Mouse (Mus musculus) kidney, postnatal 14 days (tissue): ENCODE data around the gene Trim65.

Experiments used
- DNase-seq: peaks from one replicate; pipeline ENCODE4 v3.0.0; 2022; ENCODE audit warnings: mixed read lengths

The Trim65 gene

GRCm38 (mm10) chr11:116130488-116131205 is at the start of gene Trim65:
Gene Trim65 (minus strand): TSS chr11:116131128.
- peak; percentile 94 for DNase-seq

- no peak for DNase-seq
Observed at GRCm38 (mm10) chr11:116178411-116179121, 47.6 kb upstream of the Trim65 start.

DNA sequence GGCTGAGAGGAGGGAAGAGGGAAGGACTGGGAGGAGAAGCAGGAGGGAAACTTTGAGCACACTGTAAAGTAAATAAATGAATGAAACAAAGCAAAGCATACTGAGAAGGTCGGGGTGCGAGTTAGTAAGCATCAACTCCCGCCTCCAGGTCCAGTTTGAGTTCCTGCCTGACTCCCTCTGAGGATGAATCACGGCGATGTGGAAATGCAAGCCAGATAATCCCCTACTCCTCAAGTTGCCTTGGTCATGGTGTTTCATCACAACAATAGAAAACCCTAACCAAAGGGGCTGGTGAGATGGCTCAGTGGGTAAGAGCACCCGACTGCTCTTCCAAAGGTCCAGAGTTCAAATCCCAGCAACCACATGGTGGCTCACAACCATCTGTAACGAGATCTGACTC is 45.1 kb upstream of the Trim65 start:
- no peak for DNase-seq

DNA sequence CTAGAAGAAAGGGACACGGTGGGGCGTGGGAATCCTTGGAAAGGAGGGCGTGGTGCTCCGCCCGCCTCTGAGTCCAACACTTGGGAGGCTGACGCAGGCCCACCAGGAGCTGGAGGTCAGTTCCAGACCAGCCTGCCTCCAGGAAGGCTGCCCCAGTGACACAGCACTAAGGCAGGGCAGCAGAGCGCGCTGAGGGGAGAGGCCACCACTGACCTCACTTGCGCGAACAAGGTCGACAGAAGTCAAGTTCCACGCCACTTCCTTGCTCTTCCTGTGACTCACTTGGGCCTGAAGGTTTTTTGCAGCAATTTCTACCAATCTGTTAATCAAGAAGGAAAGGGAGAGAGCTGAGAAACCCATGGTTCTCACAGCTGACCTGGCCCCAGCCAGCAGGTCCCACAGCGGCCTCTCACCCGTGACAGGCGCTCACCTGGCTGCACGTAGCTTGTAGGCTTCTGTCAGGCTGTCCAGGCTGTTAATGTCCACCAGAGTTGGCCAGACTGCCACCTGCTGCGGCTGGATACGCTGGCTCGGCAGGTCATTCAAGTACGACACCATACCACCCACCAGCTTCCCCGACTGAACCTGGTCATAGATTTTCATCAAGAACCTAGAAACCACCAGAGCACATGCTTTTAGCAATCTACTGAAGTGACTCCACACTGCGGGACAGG is 44.0 kb upstream of the Trim65 start:
- DNase-seq, result peak; percentile 78

DNA sequence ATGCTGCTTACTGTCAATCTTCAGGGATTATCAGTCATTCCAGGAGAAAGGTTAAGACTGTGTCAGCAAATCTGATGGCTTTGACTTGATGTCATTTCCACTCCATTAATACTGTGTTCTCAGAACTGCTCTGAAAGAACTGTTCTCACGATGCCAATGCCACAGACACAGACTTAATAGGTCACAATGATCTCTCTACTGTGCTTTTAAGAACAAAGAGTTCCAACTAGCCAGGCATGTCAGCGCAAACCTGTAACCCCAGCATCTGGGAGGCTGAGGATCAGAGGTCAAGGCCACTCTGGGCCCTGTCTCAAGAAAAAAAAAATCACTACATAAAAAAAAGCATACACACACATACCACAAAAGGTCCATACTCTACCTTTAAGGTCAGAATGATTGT is 41.0 kb upstream of the Trim65 start:
- DNase-seq, result peak; percentile 56

GRCm38 (mm10) chr11:116170003-116170800 is 39.3 kb upstream of the Trim65 start:
- DNase-seq, result peak; percentile 52

GRCm38 (mm10) chr11:116169214-116169613 is 38.3 kb upstream of the Trim65 start:
- DNase-seq, result no peak

- DNase-seq, result peak; percentile 96
Observed at GRCm38 (mm10) chr11:116167884-116168439, 37.0 kb upstream of the Trim65 start, which contains the start of gene Fbf1. Gene Fbf1 (minus strand): TSS chr11:116168166.

DNA sequence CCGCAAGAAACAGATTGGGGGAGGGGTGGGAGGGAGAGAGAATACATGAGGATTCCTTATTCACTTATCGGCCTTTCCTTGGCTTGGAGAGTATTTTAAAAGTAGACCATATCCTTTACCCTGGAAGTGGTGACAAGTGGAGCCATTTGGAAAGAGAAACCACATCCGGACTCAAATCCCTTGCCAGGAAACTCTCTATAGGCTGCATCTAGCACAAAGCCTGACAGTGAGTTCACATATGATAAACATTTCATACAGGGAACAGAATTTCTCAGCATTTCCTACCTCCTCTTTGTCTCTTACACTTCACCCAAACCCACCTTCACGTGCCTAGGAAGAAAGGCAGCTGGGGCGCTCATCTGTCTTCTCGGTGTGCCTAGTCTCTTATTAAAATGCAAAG is 36.3 kb upstream of the Trim65 start:
- DNase-seq, result no peak

DNA sequence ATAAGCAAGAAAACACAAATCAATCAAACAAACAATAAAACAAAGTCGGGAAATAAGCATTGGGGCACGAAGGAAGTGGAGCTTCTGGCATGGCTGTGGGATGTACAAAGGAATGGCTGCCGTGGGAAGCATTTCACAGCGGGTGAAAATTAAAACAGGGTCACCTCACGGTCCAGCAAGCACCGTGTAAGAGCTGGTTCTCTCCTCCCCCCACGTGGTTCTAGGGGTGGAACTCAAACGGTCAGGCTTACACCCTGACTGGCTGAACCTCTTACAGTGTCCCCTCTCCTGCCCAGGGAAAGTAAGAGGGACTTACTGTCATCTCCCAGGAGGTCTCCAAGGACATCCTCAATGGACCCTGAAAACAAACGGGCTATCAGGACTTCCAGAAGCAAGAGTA is 32.1 kb upstream of the Trim65 start:
- peak; percentile 66 for DNase-seq

- no peak for DNase-seq
Observed at GRCm38 (mm10) chr11:116162146-116162545, 31.2 kb upstream of the Trim65 start.

DNA sequence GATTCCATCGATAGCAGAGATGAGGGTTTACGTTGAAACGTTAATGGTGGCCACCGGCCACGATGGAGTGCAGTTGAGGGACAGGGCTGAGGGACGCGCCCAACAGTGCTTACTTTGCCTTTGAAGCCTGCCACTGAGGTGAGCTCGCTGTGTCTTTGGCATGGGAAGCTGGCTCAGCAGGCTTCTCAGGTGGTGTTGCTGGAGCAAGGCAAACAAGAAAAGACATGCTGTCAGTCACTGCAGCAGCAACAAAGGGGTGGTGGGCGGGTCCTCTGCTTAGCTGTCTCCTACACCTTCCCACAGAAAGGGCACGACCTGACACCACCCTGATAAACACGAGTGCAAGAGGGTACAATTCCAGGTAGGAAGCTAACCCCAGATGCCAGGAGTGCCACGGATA is 30.4 kb upstream of the Trim65 start:
- DNase-seq, result no peak

GRCm38 (mm10) chr11:116150960-116151359 is 20.0 kb upstream of the Trim65 start:
- DNase-seq, result no peak

- DNase-seq, result no peak
Observed at GRCm38 (mm10) chr11:116149341-116149740, 18.4 kb upstream of the Trim65 start.

DNA sequence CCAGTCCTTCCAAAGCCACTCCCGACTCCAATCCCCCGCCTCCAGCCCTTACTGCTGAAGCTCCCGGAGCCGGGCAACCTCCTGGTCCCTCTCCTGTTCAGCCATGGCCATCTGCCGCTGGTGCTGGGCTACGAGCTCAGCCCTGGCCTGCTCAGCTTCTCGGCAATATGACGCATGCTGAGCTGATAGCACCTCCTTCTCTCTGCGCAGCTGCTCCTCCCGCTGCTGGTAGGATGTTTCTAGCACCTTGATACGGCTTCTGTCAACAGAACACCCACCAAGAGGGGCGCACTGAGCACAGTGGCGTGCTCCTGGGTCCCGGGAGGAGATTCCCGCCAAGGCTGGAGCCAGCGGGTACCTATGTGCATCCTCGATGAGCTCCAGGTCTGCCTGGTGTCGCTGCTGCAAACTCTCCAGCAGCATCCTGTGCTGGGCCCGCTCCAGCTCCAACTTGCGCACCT is 17.9 kb upstream of the Trim65 start:
- DNase-seq, result no peak

DNA sequence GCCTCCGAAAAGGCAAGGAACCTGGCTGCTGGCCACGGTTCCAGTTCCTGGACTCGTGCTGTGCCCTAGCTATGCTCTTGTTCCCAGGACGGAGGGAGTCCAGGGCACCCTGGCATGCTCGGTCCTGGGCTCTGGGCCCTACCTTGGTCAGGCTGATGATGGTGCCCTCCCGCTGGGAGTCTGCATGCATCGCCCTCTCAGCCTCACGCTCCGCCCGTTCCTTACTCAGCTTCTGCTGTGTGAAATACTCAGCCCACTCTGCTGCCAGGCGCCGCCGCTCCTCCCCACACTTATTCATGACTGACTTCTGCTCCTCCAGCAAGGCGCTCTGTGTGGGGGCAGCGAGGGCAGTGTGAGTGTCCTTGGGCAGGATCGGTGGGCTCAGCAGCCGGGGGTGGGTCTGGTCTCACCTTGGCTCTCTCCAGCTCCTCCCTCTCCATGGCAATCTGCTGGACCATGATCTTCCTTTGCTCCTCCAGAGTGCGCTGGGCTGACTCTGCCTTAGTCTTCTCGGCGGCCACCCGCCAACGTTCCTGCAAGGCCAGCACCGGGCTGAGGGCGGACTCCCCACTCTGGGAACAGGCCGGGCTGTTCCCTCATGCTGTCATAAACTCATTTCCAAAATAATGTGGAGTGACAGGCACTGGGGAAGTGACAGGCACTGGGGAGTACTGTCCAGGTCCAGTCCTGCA is 15.5 kb upstream of the Trim65 start:
- DNase-seq, result peak; percentile 78

GRCm38 (mm10) chr11:116145481-116146293 is 14.8 kb upstream of the Trim65 start:
- peak; percentile 28 for DNase-seq

GRCm38 (mm10) chr11:116143468-116143867 is 12.5 kb upstream of the Trim65 start:
- DNase-seq, result no peak

- DNase-seq, result no peak
Observed at GRCm38 (mm10) chr11:116142211-116142991, 11.5 kb upstream of the Trim65 start.
